Mouse (Mus musculus) forelimb bud, embryonic 11.5 days (tissue): ENCODE data around the gene Cpm.
"Not testable (repeated sequence)": the region's sequence is repeated elsewhere in the genome, so short reads cannot be mapped to it uniquely, and the experiment has no call there.

Experiments used
- DNase-seq: peaks from one replicate; pipeline ENCODE4 v3.0.0-alpha.2; 2012; ENCODE audit warnings: low read depth, low spot score

Cpm gene

GRCm38 (mm10) chr10:117607051-117607803 lies 22.1 kb upstream of the Cpm start:
- no peak for DNase-seq

- DNase-seq = no peak
Observed at GRCm38 (mm10) chr10:117607804-117608279, 21.5 kb upstream of the Cpm start.

- DNase-seq = no peak
Observed at GRCm38 (mm10) chr10:117608487-117608886, 20.8 kb upstream of the Cpm start.

DNA sequence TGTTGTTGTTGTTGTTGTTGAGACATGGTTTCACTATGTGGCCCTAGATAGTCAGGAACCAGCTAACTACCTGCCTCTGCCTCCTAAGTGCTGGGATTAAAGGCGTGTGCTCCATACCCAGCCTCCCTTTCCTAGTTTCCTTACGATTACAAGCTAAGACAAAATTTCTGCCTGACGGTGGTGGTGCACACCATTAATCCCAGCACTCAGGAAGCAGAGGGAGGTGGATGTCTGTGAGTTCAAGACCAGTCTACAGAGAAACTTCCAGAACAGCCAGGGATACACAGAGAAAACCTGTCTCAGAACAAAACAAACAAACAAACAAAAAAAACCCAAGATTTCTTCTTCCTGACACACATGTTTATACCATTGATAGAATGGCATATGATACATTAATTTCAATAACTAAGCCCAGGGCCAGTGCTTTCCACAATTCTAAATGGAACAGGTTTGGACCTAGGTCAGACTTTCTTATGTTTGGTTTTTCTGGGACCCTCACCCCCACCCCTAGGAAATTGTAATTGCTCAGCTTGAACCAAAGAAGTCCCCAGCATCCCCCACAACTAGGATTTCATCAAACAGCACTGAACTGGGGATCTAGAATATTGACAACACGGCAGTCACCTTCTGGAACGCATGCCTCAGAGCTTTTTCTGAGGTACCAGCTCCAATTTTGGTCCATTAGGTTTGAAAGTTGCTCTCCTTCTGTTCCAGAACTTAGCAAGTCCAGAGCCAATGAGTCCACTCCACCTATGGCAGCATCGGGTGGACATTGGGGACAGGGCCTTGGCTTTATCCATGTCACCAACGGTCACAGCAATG lies 20.1 kb upstream of the Cpm start:
- DNase-seq = no peak

DNA sequence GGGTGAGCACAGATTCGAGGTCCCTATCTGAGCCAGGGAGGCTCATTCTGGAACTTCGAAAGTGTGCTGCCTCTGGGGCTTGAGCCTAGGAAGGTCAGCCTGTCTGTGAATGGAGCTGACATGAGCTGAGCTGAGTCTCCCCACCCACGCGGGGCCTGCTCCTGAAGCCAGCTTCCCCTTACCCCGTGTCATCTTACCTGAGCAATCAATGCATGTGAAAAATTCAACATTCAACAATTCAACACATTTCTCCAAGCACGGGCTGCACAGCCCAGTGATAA lies 19.6 kb upstream of the Cpm start:
- no peak for DNase-seq

GRCm38 (mm10) chr10:117610160-117610764 lies 19.0 kb upstream of the Cpm start:
- DNase-seq = no peak

GRCm38 (mm10) chr10:117610794-117611384 lies 18.4 kb upstream of the Cpm start:
- DNase-seq = no peak

DNA sequence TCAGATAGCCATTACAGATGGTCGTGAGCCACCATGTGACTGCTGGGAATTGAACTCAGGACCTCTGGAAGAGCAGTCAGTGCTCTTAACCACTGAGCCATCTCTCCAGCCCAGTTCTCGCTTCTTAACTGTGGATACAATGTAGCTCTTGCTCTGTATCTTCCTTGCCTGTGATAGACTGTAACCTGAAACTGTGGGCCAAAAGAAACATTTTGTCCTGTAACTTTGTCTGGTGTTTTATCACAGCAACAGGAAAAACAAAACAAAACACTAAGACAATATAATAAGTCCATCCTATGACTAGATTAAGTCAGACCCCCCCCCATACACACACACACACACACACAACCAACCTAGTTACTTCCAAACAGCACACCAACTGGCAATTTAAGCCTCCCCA lies 17.8 kb upstream of the Cpm start:
- no peak for DNase-seq

DNA sequence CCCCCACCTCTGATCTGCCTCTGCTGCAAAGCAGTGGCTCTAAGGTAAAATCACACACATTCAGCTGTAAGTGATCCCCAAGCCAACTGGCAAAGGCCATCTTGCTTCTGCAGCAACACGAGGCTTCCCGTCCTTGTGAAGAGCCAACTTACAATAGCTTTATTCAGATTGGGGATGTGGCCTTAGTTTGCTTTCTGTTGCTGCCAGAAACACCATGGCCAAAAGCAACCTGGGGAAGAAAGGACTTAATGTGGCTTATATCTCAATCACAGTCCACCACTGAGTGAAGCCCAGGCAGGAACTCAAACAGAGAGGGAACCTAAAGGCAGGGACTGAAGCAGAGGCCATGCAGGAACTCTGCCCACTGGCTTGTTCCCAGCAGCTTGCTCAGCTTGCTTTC lies 17.3 kb upstream of the Cpm start:
- no peak for DNase-seq

DNA sequence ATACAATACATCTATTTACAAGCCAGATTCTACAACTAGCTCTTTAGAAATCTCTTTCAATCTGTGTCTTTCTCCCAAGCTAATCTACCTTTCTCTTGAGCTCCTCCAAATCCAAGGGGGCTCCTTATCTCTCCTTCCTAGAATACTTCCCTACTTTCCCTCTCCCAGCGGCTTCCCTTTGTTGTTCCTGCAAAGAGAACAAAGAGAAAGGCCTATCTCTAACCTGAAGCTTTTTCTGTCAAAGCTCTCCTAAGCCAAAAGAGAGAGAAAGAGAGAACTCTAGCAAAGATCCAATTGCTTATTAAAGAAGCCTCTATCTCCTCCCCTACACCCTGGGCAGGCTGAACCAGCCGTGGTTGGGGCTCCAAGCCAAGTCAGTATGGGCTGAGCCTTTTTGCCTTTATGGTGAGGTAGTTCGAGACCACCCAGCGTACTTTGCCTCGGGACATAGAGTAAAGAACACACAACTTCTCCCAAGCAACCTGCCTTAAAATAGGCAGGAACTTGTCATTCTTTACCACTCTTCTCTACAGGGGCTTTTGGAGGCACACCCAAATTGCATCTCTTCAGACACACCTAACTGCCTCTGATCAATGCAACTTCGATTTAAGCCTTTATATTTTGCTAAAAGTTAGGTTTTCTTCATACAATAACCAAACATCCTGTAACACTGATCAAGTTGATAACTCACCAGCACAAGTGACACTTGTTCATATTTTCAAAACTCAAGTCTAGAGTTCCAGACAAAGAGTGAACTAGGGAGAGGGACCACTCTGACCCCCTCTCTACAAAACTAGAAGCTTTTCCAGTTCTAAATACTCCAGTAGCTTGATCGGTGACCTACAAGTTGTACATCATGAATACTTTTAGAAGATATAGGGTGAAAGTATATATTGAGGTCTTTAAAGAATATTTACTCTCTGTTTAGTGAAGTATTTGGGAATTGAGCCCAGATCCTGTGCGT lies 16.4 kb upstream of the Cpm start:
- DNase-seq = no peak

- no peak for DNase-seq
Observed at GRCm38 (mm10) chr10:117613960-117614359, 15.3 kb upstream of the Cpm start.

DNA sequence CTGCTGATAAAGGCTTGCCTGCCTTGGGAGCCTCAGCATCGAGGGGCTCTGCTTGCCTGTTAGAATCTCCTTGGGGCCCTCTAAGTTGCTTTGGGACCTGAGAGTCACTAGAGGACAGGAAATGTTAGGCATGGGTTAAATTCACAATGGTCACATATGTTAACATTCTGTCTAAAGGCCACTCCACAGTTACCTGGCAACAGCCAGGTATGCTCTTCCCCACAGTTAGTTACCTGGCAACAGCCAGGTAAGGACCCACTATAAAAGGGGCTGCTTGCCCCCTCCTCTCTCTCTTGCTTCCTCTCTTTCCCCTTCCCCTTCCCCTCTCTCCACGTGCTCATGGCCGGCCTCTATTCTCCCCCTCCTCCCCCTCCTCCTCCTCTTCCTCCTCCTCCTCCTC lies 14.9 kb upstream of the Cpm start:
- no peak for DNase-seq

GRCm38 (mm10) chr10:117615239-117615638 lies 14.1 kb upstream of the Cpm start:
- no peak for DNase-seq

- DNase-seq = no peak
Observed at GRCm38 (mm10) chr10:117615746-117616145, 13.6 kb upstream of the Cpm start.

DNA sequence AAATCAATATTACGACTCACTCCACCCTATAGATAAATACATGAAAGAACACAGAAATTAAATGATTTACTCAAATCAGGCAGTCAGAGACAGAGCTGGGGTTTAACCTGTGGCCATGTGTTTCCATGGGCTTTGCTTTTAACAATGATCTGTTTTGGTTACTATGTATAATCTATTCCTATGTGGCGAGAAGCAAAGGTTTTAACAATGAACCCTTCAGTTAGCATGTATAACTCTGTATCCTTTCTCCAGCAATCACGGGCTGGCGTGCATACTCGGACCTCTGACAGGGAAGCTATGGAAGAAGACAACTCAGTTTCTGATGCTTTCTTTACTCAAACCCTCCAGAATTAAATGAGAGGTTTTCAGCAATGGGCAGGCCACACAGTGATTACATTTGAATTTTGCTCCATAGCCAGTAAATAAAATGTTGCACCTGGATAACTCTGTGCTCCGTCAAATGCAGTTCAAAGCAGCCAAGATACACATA lies 13.1 kb upstream of the Cpm start:
- DNase-seq = no peak

DNA sequence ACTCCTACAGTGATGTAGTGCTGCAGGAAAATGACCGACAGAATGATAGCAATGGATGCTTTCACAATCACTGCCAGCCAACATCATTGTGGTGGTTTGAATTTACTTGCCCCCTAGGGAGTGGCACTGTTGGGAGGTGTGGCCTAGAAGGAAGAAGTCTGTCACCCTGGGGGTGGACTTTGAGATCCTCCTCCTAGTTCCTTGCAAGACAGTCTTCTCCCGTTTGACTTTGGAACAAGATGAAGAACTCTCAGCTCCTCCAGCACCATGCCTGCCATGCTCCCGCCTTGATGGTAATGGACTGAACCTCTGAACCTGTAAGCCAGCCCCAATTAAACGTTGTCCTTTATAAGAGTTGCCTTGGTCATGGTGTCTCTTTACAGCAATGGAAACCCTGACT lies 12.5 kb upstream of the Cpm start:
- DNase-seq = not testable (repeated sequence)

DNA sequence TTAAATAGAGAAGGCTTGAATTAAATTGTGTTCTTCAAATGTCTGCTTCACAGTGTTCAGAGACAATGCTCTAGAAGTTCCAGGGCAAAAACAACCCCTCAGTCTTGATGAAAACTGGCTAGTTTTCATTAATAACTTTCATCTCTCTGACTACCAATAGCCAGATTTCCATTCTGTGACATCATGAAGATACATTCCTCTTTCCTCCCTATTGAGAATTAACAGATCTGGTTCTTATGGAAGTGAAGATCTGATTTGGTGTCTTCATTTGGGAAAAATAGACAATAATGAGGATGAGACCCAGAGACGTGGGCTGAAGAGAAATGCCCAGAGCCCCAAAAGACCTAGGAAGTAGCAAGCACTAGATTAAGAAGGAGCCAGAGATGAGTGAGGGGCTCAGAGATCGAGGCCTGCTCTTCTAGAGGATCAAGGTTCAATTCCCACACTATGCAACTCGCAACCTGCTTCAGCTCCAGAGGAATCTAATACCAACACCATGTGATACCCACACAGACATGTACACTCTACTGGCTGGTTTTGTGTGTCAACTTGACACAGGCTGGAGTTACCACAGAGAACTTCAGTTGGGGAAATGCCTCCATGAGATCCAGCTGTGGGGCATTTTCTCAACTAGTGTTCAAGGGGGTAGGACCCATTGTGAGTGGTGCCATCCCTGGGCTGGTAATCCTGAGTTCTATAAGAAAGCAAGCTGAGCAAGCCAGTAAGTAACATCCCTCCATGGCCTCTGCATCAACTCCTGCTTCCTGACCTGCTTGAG lies 11.5 kb upstream of the Cpm start:
- DNase-seq = no peak

GRCm38 (mm10) chr10:117619041-117619861 lies 10.0 kb upstream of the Cpm start:
- DNase-seq = no peak

DNA sequence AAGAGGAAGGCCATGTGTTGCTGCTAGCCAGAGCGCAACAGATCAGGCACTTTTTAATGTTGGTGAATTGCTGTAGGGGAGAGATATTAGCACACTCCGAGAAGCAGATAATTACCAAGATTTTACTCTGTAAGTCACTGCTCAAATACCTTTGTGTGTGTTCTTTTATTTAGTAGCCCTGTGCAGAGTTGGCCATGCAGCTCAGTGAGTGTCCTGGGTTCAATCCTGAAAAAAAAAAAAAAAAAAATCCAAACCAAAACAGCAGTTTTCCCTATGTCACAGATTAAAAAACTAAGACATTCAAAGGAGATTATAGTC lies 9.5 kb upstream of the Cpm start:
- no peak for DNase-seq

DNA sequence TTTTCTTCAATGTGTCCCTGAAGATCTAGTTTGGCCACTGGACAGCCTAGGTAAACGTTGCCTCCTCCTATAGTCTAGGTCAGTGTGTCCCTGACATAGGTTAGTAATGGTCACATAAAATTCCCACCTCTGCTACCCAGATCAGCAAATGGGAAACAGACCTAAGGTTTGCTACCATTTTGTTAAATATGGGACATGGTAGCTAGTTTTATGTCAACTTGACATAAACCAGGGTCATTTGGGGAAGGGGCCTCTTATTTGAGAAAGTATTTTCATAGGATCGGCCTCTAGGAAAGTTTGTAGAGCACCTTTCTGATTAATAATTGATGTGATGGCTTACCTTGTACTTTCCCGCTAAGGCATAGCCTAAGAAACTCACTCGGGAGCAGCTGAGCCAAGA lies 8.8 kb upstream of the Cpm start:
- no peak for DNase-seq
